Mouse (Mus musculus) liver, embryonic 15.5 days (tissue): ENCODE measurements around the gene Myo5c. TPM values are rescaled to one million over a fixed set of nuclear protein-coding genes. Genes with fewer than 3 reads are reported as not detected.

ENCODE experiments used
- ATAC-seq: fragments of 200-750 bp; cut with Nextera tagmentation; 2 replicates; pipeline ENCODE4 v1.8.0; 2017; ENCODE audit warnings: moderate number of reproducible peaks, mild to moderate bottlenecking, moderate library complexity; ENCODE audit not compliant: insufficient read depth
- H3K27ac ChIP-seq: fragments of 300-500 bp; sonication (generic); replicated peaks from 2 replicates; pipeline ENCODE4 v1.5.1; 2015; ENCODE audit warnings: mild to moderate bottlenecking, inconsistent platforms
- H3K27me3 ChIP-seq: fragments of 300-500 bp; sonication (generic); 2 replicates; pipeline ENCODE4 v1.6.1; 2015; ENCODE audit warnings: mild to moderate bottlenecking, inconsistent platforms
- H3K36me3 ChIP-seq: fragments of 300-500 bp; sonication (generic); replicated peaks from 2 replicates; pipeline ENCODE4 v1.6.1; 2015; ENCODE audit warnings: moderate library complexity, mild to moderate bottlenecking, inconsistent platforms
- H3K4me1 ChIP-seq: fragments of 300-500 bp; sonication (generic); replicated peaks from 2 replicates; pipeline ENCODE4 v1.6.1; 2015; ENCODE audit warnings: inconsistent platforms
- H3K4me2 ChIP-seq: fragments of 300-500 bp; sonication (generic); 2 replicates; pipeline ENCODE4 v1.6.1; 2015; ENCODE audit warnings: moderate library complexity, mild to moderate bottlenecking, inconsistent platforms
- H3K4me3 ChIP-seq: fragments of 300-500 bp; sonication (generic); replicated peaks from 2 replicates; pipeline ENCODE4 v1.5.1; 2015; ENCODE audit warnings: mild to moderate bottlenecking, inconsistent platforms
- H3K9ac ChIP-seq: fragments of 300-500 bp; sonication (generic); 2 replicates; pipeline ENCODE4 v1.6.1; 2015; ENCODE audit warnings: moderate library complexity, mild to moderate bottlenecking, inconsistent platforms
- H3K9me3 ChIP-seq: fragments of 300-500 bp; sonication (generic); replicated peaks from 2 replicates; pipeline ENCODE4 v1.6.1; 2016; ENCODE audit warnings: inconsistent platforms
- WGBS: fragments of 180-500 bp; shearing (Covaris S2); methylation state at CpG from one replicate; pipeline ENCODE4 v1.1.7; 2015; ENCODE audit warnings: mixed read lengths; ENCODE audit not compliant: insufficient replicate concordance; 5-methylcytosine and 5-hydroxymethylcytosine counted together
- polyA plus RNA-seq: library from polyadenylated mRNA; unstranded; fragments of >200 nt; fragmentation: Nextera tagmentation; extraction: Ambion mirVana; gene quantifications from 2 replicates; pipeline ENCODE4 v1.2.1, GENCODE M21; 2015

The Myo5c gene
- polyA plus RNA-seq, 1 experiment from 2014 or later, result 0.46 TPM

DNA sequence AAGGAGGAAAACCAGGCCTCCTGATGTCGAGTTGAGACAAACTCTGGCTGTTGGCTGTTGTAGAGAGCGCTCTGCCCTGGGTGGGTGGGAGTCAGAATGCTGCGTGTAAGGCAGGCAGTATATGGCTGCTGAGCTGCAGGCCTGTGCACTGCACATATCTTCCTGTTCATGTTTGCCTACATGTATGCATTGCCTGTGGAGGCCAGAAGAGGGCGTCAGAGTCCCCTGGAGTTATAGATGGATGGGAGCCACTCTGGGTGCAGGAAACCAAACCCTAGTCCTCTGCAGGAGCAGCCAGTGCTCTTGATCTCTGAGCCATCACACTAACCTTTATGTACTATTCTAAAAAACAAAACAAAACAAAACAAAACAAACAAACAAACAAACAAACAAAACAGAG is 102.6 kb downstream of the Myo5c start:
- Histone ChIP-seq H3K36me3 (no peaks in the 10 kb centered on the region), H3K4me1 (no peaks in the 10 kb centered on the region), H3K9ac (no peak overlapping the region), H3K9me3 (no peaks in the 10 kb centered on the region), H3K4me2 (no peak overlapping the region), H3K27me3 (no peaks in the 10 kb centered on the region), H3K27ac (no peak overlapping the region), H3K4me3 (no peak overlapping the region)
- 55% methylated on average over 4 of the region's 4 CpGs for WGBS
- no peak for ATAC-seq

DNA sequence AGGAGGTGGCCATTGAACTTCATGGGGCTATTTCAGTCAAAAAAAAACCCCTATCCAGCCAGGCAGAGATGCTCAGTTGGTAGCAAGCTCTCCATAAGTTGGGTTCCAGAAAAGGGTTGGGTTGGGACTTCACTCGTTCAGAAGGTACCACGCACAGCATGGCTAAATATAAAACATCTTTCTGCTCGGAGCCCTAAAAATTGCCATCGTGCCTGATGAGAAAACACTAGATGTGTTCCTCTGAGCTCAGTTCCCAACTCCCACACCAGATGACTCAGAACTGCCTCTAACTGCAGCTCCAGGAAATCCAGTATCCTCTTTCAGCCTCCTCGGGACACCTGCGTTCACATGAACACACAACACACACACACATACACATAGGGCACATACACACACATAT is 106.2 kb downstream of the Myo5c start:
- 73% methylated on average over 6 of the region's 6 CpGs for WGBS
- Histone ChIP-seq H3K4me2 (no peak overlapping the region), H3K27me3 (no peaks in the 10 kb centered on the region), H3K4me3 (no peak overlapping the region), H3K27ac (no peak overlapping the region), H3K36me3 (no peaks in the 10 kb centered on the region), H3K9ac (no peak overlapping the region), H3K4me1 (no peaks in the 10 kb centered on the region), H3K9me3 (no peaks in the 10 kb centered on the region)
- ATAC-seq, result no peak

DNA sequence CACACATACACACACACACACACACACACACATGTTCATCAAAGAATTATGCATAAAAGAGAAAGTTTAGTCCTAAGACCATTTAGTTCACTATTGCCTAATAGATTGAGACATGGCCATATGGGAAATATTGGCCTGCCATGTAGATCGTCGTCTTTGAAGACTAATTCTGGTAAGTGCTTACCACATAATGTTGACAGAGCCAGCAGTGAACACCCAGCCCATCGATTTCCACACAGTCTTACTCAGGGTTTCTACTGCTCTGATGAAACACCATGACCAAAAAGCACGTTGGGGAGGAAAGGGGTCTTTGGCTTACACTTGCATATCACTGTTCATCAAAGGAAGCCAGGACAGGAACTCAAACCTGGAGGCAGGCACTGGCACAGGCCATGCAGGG is 110.6 kb downstream of the Myo5c start:
- 52% methylated on average over 4 of the region's 4 CpGs for WGBS
- Histone ChIP-seq H3K4me1 (no peaks in the 10 kb centered on the region), H3K27me3 (no peaks in the 10 kb centered on the region), H3K36me3 (no peaks in the 10 kb centered on the region), H3K27ac (no peak overlapping the region), H3K9me3 (no peaks in the 10 kb centered on the region), H3K9ac (no peak overlapping the region), H3K4me2 (no peak overlapping the region), H3K4me3 (no peak overlapping the region)
- ATAC-seq, result no peak

DNA sequence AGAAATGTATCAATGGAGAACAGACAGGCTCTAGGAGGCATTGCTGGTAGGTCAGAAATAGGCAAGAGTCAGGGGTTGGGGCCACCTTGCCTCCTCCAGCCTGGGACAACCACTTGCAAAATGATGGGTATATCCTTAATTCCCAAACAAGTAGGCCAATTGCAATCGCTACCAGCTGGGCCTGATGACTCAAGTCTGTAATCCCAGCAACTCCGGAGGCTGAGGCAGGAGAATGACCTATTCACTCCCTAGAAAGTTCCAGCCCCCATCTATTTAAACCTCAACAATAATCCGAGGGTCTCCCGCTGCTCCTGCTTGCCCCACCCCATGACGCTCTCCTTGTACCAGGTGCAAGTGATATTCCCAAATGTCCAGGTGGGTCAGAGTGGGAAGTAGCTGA is 115.6 kb downstream of the Myo5c start, which contains the start of gene Bcl2l10:
Gene Bcl2l10 (plus strand): TSS at position 301 of the 400 bp plus-strand sequence.
- WGBS, result 75% methylated on average over 5 of the region's 5 CpGs
- H3K36me3 ChIP-seq, result no peaks in the 10 kb centered on the region
- no peaks in the 10 kb centered on the region for H3K9me3 ChIP-seq
- no peak within 1 kb of the TSS for H3K9ac ChIP-seq
- no peak within 1 kb of the TSS for H3K27ac ChIP-seq
- H3K4me2 ChIP-seq, result no peak within 1 kb of the TSS
- no peak within 1 kb of the TSS for H3K4me3 ChIP-seq
- no peaks in the 10 kb centered on the region for H3K4me1 ChIP-seq
- no peak for ATAC-seq
- H3K27me3 ChIP-seq, result no peaks in the 10 kb centered on the region

GRCm38 (mm10) chr9:75348066-75348465 is 116.2 kb downstream of the Myo5c start:
- Histone ChIP-seq H3K9me3 (no peaks in the 10 kb centered on the region), H3K4me3 (no peak overlapping the region), H3K4me2 (no peak overlapping the region), H3K4me1 (no peaks in the 10 kb centered on the region), H3K27ac (no peak overlapping the region), H3K27me3 (no peaks in the 10 kb centered on the region), H3K36me3 (no peaks in the 10 kb centered on the region), H3K9ac (no peak overlapping the region)
- WGBS, result 77% methylated on average over 17 of the region's 17 CpGs
- no peak for ATAC-seq

DNA sequence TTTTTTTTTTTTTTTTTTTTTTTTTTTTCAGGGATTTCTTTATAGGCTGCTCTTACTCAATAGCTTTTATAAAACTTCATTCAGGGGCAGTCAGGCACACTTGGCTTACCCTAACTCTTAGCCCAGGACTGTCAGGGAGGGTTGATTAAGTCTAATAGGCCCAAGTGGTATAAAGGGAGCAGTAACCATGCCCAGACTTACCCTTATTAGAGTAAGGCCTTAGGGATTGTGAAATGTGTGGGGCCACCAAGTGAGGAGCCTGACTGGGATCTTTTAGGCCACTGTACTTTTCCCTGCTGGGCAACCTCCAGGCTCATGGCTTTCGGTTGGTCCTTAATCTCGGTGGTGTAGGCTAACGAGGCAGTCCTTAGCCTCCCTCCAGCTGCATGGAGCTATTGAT is 116.8 kb downstream of the Myo5c start:
- H3K9me3 ChIP-seq, result no peaks in the 10 kb centered on the region
- ATAC-seq, result no peak
- 64% methylated on average over 3 of the region's 3 CpGs for WGBS
- H3K4me1 ChIP-seq, result no peaks in the 10 kb centered on the region
- H3K4me3 ChIP-seq, result no peak overlapping the region
- H3K27ac ChIP-seq, result no peak overlapping the region
- no peak overlapping the region for H3K4me2 ChIP-seq
- H3K9ac ChIP-seq, result no peak overlapping the region
- no peaks in the 10 kb centered on the region for H3K36me3 ChIP-seq
- H3K27me3 ChIP-seq, result no peaks in the 10 kb centered on the region

- Histone ChIP-seq H3K27me3 (no peaks in the 10 kb centered on the region), H3K9me3 (no peaks in the 10 kb centered on the region), H3K27ac (no peak overlapping the region), H3K9ac (no peak overlapping the region), H3K4me2 (no peak overlapping the region), H3K4me3 (no peak overlapping the region), H3K36me3 (no peaks in the 10 kb centered on the region), H3K4me1 (no peaks in the 10 kb centered on the region)
- WGBS, result 66% methylated on average over 8 of the region's 8 CpGs
- ATAC-seq, result no peak
These were observed 121.3 kb downstream of the Myo5c start for GRCm38 (mm10) chr9:75353094-75353493.

Other genes with a start within 250 kb of the Myo5c start
- gene Arpp19, start 194.4 kb upstream of the Myo5c start, polyA plus RNA-seq, result 87.5 and 116 TPM in 2 replicates
- 1.4 and 1.5 TPM in 2 replicates for gene Myo5a, start 161.0 kb upstream of the Myo5c start, polyA plus RNA-seq
- 1.2 and 1.6 TPM in 2 replicates for gene Gnb5, start 74.3 kb downstream of the Myo5c start, polyA plus RNA-seq
- gene Bcl2l10, start 115.7 kb downstream of the Myo5c start, polyA plus RNA-seq, result not detected in 2 replicates
- gene Mapk6, start 178.0 kb downstream of the Myo5c start, polyA plus RNA-seq, result 15.4 and 16.8 TPM in 2 replicates
- 12.7 and 13.1 TPM in 2 replicates for gene Leo1, start 209.5 kb downstream of the Myo5c start, polyA plus RNA-seq